Mouse (Mus musculus) R1 (cell line): ENCODE measurements at regions not wholly inside any gene's neighbourhood (a gene's known extent, or its start where the extent isn't known, plus 50 kb on each side); places are given as distances from the start of the nearest gene placed in this dataset.
"Not testable (repeated sequence)": the region's sequence is repeated elsewhere in the genome, so short reads cannot be mapped to it uniquely, and the experiment has no call there.

ENCODE experiments used
- DNase-seq: peaks from one replicate; pipeline ENCODE4 v3.0.0-alpha.2; 2018; ENCODE audit warnings: low read depth, low spot score

- DNase-seq: no peak
Observed at GRCm38 (mm10) chr5:13654173-13654572, 137.2 kb upstream of the Speer3 start.

GRCm38 (mm10) chr5:13658301-13658700 is 133.1 kb upstream of the Speer3 start:
- not testable (repeated sequence) for DNase-seq

- DNase-seq: no peak
Observed at GRCm38 (mm10) chr5:13659514-13659913, 131.9 kb upstream of the Speer3 start.

GRCm38 (mm10) chr5:13667444-13667843 is 124.0 kb upstream of the Speer3 start:
- DNase-seq: no peak

- DNase-seq: no peak
Observed at GRCm38 (mm10) chr5:13668840-13669239, 122.6 kb upstream of the Speer3 start.

- DNase-seq: no peak
Observed at GRCm38 (mm10) chr5:13690929-13691806, 100.3 kb upstream of the Speer3 start.

- DNase-seq: peak; percentile 89
Observed at GRCm38 (mm10) chr5:13694847-13695246, 96.6 kb upstream of the Speer3 start.
